Mouse (Mus musculus): ENCODE data around the gene Noxa1.

Gene Noxa1

GRCm38 (mm10) chr2:25098005-25098615 is 3.2 kb upstream of the Noxa1 start:
- in situ Hi-C loops (cut with MboI), result no loop called here

- in situ Hi-C loops (cut with MboI), result no loop called here
Measured at GRCm38 (mm10) chr2:25094785-25095108, 202 bp downstream of the Noxa1 start.

GRCm38 (mm10) chr2:25088636-25089035 is 6.3 kb downstream of the Noxa1 start:
- in situ Hi-C loops (cut with MboI), result no loop called here

- in situ Hi-C loops (cut with MboI), result no loop called here
Measured at GRCm38 (mm10) chr2:25087842-25088241, 7.1 kb downstream of the Noxa1 start.

- in situ Hi-C loops (cut with MboI), result no loop called here
Measured at GRCm38 (mm10) chr2:25085571-25085970, 9.4 kb downstream of the Noxa1 start.

GRCm38 (mm10) chr2:25083697-25084096 is 11.3 kb downstream of the Noxa1 start:
- in situ Hi-C loops (cut with MboI), result no loop called here

GRCm38 (mm10) chr2:25080076-25080475 is 14.9 kb downstream of the Noxa1 start, which contains the start of gene Entpd8:
Gene Entpd8, plus strand, starts transcription at chr2:25080304.
- in situ Hi-C loops (cut with MboI), result no loop called here

- in situ Hi-C loops (cut with MboI), result no loop called here
Measured at GRCm38 (mm10) chr2:25078967-25079366, 16.0 kb downstream of the Noxa1 start.

- in situ Hi-C loops (cut with MboI), result no loop called here
Measured at GRCm38 (mm10) chr2:25075506-25075905, 19.4 kb downstream of the Noxa1 start.

GRCm38 (mm10) chr2:25072398-25072797 is 22.6 kb downstream of the Noxa1 start:
- in situ Hi-C loops (cut with MboI), result no loop called here

GRCm38 (mm10) chr2:25069537-25069936 is 25.4 kb downstream of the Noxa1 start:
- in situ Hi-C loops (cut with MboI), result no loop called here

GRCm38 (mm10) chr2:25066552-25066951 is 28.4 kb downstream of the Noxa1 start:
- in situ Hi-C loops (cut with MboI), result no loop called here

GRCm38 (mm10) chr2:25065537-25065936 is 29.4 kb downstream of the Noxa1 start:
- in situ Hi-C loops (cut with MboI), result no loop called here

GRCm38 (mm10) chr2:25064285-25064684 is 30.7 kb downstream of the Noxa1 start:
- in situ Hi-C loops (cut with MboI), result no loop called here

GRCm38 (mm10) chr2:25063523-25063922 is 31.4 kb downstream of the Noxa1 start:
- in situ Hi-C loops (cut with MboI), result no loop called here

GRCm38 (mm10) chr2:25058926-25059325 is 36.0 kb downstream of the Noxa1 start:
- in situ Hi-C loops (cut with MboI), result no loop called here

GRCm38 (mm10) chr2:25055409-25056155 is 39.4 kb downstream of the Noxa1 start:
- in situ Hi-C loops (cut with MboI), result no loop called here

GRCm38 (mm10) chr2:25055068-25055405 is 39.9 kb downstream of the Noxa1 start:
- in situ Hi-C loops (cut with MboI), result no loop called here

GRCm38 (mm10) chr2:25054221-25055067 is 40.5 kb downstream of the Noxa1 start, which contains the start of gene Nsmf:
Gene Nsmf, plus strand, starts transcription at chr2:25054355.
- in situ Hi-C loops (cut with MboI), result no loop called here

- in situ Hi-C loops (cut with MboI), result no loop called here
Measured at GRCm38 (mm10) chr2:25053101-25053500, 41.8 kb downstream of the Noxa1 start.

- in situ Hi-C loops (cut with MboI), result no loop called here
Measured at GRCm38 (mm10) chr2:25051450-25051849, 43.5 kb downstream of the Noxa1 start.

GRCm38 (mm10) chr2:25050921-25051320 is 44.0 kb downstream of the Noxa1 start:
- in situ Hi-C loops (cut with MboI), result no loop called here

- in situ Hi-C loops (cut with MboI), result no loop called here
Measured at GRCm38 (mm10) chr2:25040089-25040488, 54.9 kb downstream of the Noxa1 start.

Data from mature B cell (primary cell).